Mouse (Mus musculus): ENCODE results near the gene Gpr55. TPM values are rescaled to one million over a fixed set of nuclear protein-coding genes. Genes with fewer than 3 reads are reported as not detected.

The Gpr55 gene
- total and polyA plus RNA-seq, 2 experiments from 2014 or later = 0.19 to 0.22 TPM

GRCm38 (mm10) chr1:85969081-85969480 lies 8.3 kb upstream of the Gpr55 start:
- Histone ChIP-seq H3K27ac (ENCODE audit: low read depth, low read length) (0 out of 2 replicates have a peak overlapping the region, but pooled peaks have one; percentile 21), H3K4me2 (ENCODE audit: low read depth, low read length, poor library complexity, severe bottlenecking) (no peak overlapping the region), H3K4me1 (ENCODE audit: insufficient read depth, low read length) (no peaks in the 10 kb centered on the region), H3K36me3 (ENCODE audit: insufficient read depth, low read length) (no peaks in the 10 kb centered on the region), H3K9me3 (ENCODE audit: low read length) (no peaks in the 10 kb centered on the region), H3K4me3 (ENCODE audit: low read depth, low read length) (no peak overlapping the region), H3K27me3 (ENCODE audit: insufficient read depth, low read length) (no peaks in the 10 kb centered on the region), H3K9ac (replicated peaks; ENCODE audit: low read length, poor library complexity, severe bottlenecking) (no peak overlapping the region)
- ATAC-seq (ENCODE audit: low FRiP score) (no peak), DNase-seq (ENCODE audit: low spot score) (peak; percentile 22)
- WGBS = 65% methylated on average over 1 of the region's 1 CpGs
- TF ChIP-seq CTCF (IDR thresholded peaks at IDR 0.05) = no peak

- TF ChIP-seq CTCF (IDR thresholded peaks at IDR 0.05) = no peak
- ATAC-seq (ENCODE audit: low FRiP score) = no peak
These were observed 5.0 kb upstream of the Gpr55 start for GRCm38 (mm10) chr1:85965856-85966255.

GRCm38 (mm10) chr1:85962081-85962480 lies 1.3 kb upstream of the Gpr55 start:
- no peak overlapping the region for H3K4me2 ChIP-seq (ENCODE audit: low read depth, low read length, poor library complexity, severe bottlenecking)
- no peaks in the 10 kb centered on the region for H3K9me3 ChIP-seq (ENCODE audit: low read length)
- no peak overlapping the region for H3K4me3 ChIP-seq (ENCODE audit: low read depth, low read length)
- WGBS = 85% methylated on average over 3 of the region's 3 CpGs
- ATAC-seq (ENCODE audit: low FRiP score) = no peak
- no peak for TF ChIP-seq CTCF (IDR thresholded peaks at IDR 0.05)
- H3K27ac ChIP-seq (ENCODE audit: low read depth, low read length) = no peak overlapping the region
- H3K36me3 ChIP-seq (ENCODE audit: insufficient read depth, low read length) = no peaks in the 10 kb centered on the region
- peaks cover 4% of the 10 kb centered on the region; the same call in 1 of the 2 replicates for H3K4me1 ChIP-seq (ENCODE audit: insufficient read depth, low read length)
- no peak overlapping the region for H3K9ac ChIP-seq (replicated peaks; ENCODE audit: low read length, poor library complexity, severe bottlenecking)
- no peaks in the 10 kb centered on the region for H3K27me3 ChIP-seq (ENCODE audit: insufficient read depth, low read length)
- no peak for DNase-seq (ENCODE audit: low spot score)

More at GRCm38 (mm10) chr1:85965856-85966255, 5.0 kb upstream of the Gpr55 start:
- H3K9ac ChIP-seq (replicated peaks; ENCODE audit: low read length, poor library complexity, severe bottlenecking) = no peak overlapping the region
- H3K36me3 ChIP-seq (ENCODE audit: insufficient read depth, low read length) = no peaks in the 10 kb centered on the region
- no peak overlapping the region for H3K27ac ChIP-seq (ENCODE audit: low read depth, low read length)
- no peaks in the 10 kb centered on the region for H3K9me3 ChIP-seq (ENCODE audit: low read length)
- DNase-seq (ENCODE audit: low spot score) = no peak
- WGBS = 69% methylated on average over 3 of the region's 3 CpGs
- no peaks in the 10 kb centered on the region for H3K4me1 ChIP-seq (ENCODE audit: insufficient read depth, low read length)
- no peak overlapping the region for H3K4me3 ChIP-seq (ENCODE audit: low read depth, low read length)
- no peak overlapping the region for H3K4me2 ChIP-seq (ENCODE audit: low read depth, low read length, poor library complexity, severe bottlenecking)
- no peaks in the 10 kb centered on the region for H3K27me3 ChIP-seq (ENCODE audit: insufficient read depth, low read length)

- Histone ChIP-seq H3K4me1 (ENCODE audit: insufficient read depth, low read length) (peaks cover 4% of the 10 kb centered on the region; the same call in 1 of the 2 replicates), H3K4me2 (ENCODE audit: low read depth, low read length, poor library complexity, severe bottlenecking) (no peak overlapping the region), H3K27me3 (ENCODE audit: insufficient read depth, low read length) (no peaks in the 10 kb centered on the region), H3K9me3 (ENCODE audit: low read length) (no peaks in the 10 kb centered on the region), H3K9ac (replicated peaks; ENCODE audit: low read length, poor library complexity, severe bottlenecking) (no peak overlapping the region), H3K27ac (ENCODE audit: low read depth, low read length) (no peak overlapping the region), H3K36me3 (ENCODE audit: insufficient read depth, low read length) (no peaks in the 10 kb centered on the region), H3K4me3 (ENCODE audit: low read depth, low read length) (no peak overlapping the region)
- 69% methylated on average over 2 of the region's 2 CpGs for WGBS
- TF ChIP-seq CTCF (IDR thresholded peaks at IDR 0.05) = no peak
- DNase-seq (ENCODE audit: low spot score) (no peak), ATAC-seq (ENCODE audit: low FRiP score) (no peak)
These were observed 924 bp downstream of the Gpr55 start for GRCm38 (mm10) chr1:85959889-85960276.

GRCm38 (mm10) chr1:85959129-85959888 lies 1.5 kb downstream of the Gpr55 start:
- no peaks in the 10 kb centered on the region for H3K27me3 ChIP-seq (ENCODE audit: insufficient read depth, low read length)
- no peaks in the 10 kb centered on the region for H3K36me3 ChIP-seq (ENCODE audit: insufficient read depth, low read length)
- no peak for TF ChIP-seq CTCF (IDR thresholded peaks at IDR 0.05)
- 60% methylated on average over 6 of the region's 6 CpGs for WGBS
- no peak overlapping the region for H3K4me3 ChIP-seq (ENCODE audit: low read depth, low read length)
- no peak overlapping the region for H3K9ac ChIP-seq (replicated peaks; ENCODE audit: low read length, poor library complexity, severe bottlenecking)
- no peak for DNase-seq (ENCODE audit: low spot score)
- H3K27ac ChIP-seq (ENCODE audit: low read depth, low read length) = no peak overlapping the region
- no peak overlapping the region for H3K4me2 ChIP-seq (ENCODE audit: low read depth, low read length, poor library complexity, severe bottlenecking)
- peaks cover 4% of the 10 kb centered on the region; the same call in 1 of the 2 replicates for H3K4me1 ChIP-seq (ENCODE audit: insufficient read depth, low read length)
- no peaks in the 10 kb centered on the region for H3K9me3 ChIP-seq (ENCODE audit: low read length)
- no peak for ATAC-seq (ENCODE audit: low FRiP score)

GRCm38 (mm10) chr1:85957942-85958619 lies 2.7 kb downstream of the Gpr55 start:
- Histone ChIP-seq H3K27me3 (ENCODE audit: insufficient read depth, low read length) (no peaks in the 10 kb centered on the region), H3K4me2 (ENCODE audit: low read depth, low read length, poor library complexity, severe bottlenecking) (no peak overlapping the region), H3K9ac (replicated peaks; ENCODE audit: low read length, poor library complexity, severe bottlenecking) (no peak overlapping the region), H3K4me3 (ENCODE audit: low read depth, low read length) (no peak overlapping the region), H3K9me3 (ENCODE audit: low read length) (no peaks in the 10 kb centered on the region), H3K4me1 (ENCODE audit: insufficient read depth, low read length) (peaks cover 4% of the 10 kb centered on the region; the same call in 1 of the 2 replicates), H3K27ac (ENCODE audit: low read depth, low read length) (no peak overlapping the region), H3K36me3 (ENCODE audit: insufficient read depth, low read length) (no peaks in the 10 kb centered on the region)
- DNase-seq (ENCODE audit: low spot score) = peak; percentile 15
- peak; percentile 79 for ATAC-seq (ENCODE audit: low FRiP score)
- WGBS = 41% methylated on average over 9 of the region's 9 CpGs
- peak; percentile 24 for TF ChIP-seq CTCF (IDR thresholded peaks at IDR 0.05)
